Mouse (Mus musculus) liver, embryonic 14.5 days (tissue): Measurements from ENCODE around the gene Ldlrap1.

Experiments used
- CTCF ChIP-seq: IDR thresholded peaks from 2 replicates; pipeline ENCODE4 v1.5.1; 2016; ENCODE audit warnings: antibody characterized with exemption, low read depth, control low read depth
- EP300 ChIP-seq: IDR thresholded peaks from 2 replicates; pipeline ENCODE4 v1.6.1; 2016; ENCODE audit warnings: antibody characterized with exemption, low read depth

DNA sequence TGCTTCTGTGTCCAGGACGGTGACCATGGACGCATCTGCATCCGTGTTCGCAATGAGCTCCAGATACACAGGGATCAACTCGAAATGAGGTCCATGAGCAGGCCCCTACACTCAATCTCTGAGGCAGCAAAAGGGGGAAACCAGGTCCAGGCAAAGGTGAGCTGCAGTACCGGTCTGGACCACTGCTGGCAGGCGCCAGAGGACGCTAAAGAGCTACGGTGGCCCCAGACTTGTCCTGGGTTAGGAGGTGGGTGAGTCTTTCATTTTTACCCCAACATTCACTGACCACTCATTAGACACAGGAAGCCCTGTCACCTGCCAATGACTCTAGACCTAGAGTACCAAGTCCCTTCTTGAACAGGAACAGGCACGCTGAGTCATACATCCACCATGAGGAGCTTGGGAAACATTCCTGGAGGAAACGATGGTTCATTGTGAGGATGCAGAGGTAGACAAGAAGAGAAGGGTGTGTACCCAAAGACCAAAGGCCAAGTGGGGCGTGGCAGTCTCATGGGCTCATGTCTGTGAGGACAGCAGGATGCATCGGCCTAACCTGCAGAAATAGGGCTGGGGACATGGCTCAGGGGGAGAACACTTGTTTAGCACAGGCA is 42.0 kb downstream of the Ldlrap1 start:
- TF ChIP-seq CTCF = peak; percentile 69
- no peak for TF ChIP-seq EP300
